Mouse (Mus musculus) G1E (cell line): ENCODE results near the gene Gm42674. TPM values are rescaled to one million over a fixed set of nuclear protein-coding genes. Genes with fewer than 3 reads are reported as not detected.

ENCODE experiments used
- ATAC-seq: 2 replicates; pipeline ENCODE4 v1.8.0; 2016; ENCODE audit warnings: mild to moderate bottlenecking; ENCODE audit not compliant: insufficient number of reproducible peaks, poor library complexity, low FRiP score, severe bottlenecking; ENCODE audit errors: extremely low read depth
- DNase-seq: peaks from one replicate; pipeline ENCODE4 v3.0.0; 2012; ENCODE audit warnings: low spot score
- H3K27me3 ChIP-seq: 2 replicates; pipeline ENCODE4 v1.6.1; 2012; ENCODE audit warnings: mild to moderate bottlenecking, low read length, inconsistent platforms; ENCODE audit not compliant: insufficient read depth
- H3K36me3 ChIP-seq: replicated peaks from 2 replicates; pipeline ENCODE3; 2012; ENCODE audit warnings: mild to moderate bottlenecking, inconsistent platforms
- H3K4me1 ChIP-seq: 2 replicates; pipeline ENCODE4 v1.6.1; 2012; ENCODE audit warnings: low read depth, low read length, inconsistent platforms, mixed read lengths; ENCODE audit not compliant: insufficient read depth
- H3K4me3 ChIP-seq: 2 replicates; pipeline ENCODE4 v1.5.1; 2012; ENCODE audit warnings: low read depth, mild to moderate bottlenecking, inconsistent platforms, low read length, moderate library complexity, mixed read lengths
- H3K9me3 ChIP-seq: replicated peaks from 2 replicates; pipeline ENCODE4 v1.6.1; 2012; ENCODE audit warnings: inconsistent platforms
- CTCF ChIP-seq: IDR thresholded peaks from 2 replicates; pipeline ENCODE4 v1.5.1; 2012; ENCODE audit warnings: low read depth, low read length, inconsistent platforms, mixed read lengths
- GATA1 ChIP-seq: IDR thresholded peaks from 2 replicates; pipeline ENCODE4 v1.6.1; 2012; ENCODE audit warnings: borderline replicate concordance, low read length, inconsistent platforms, mixed read lengths
- GATA2 ChIP-seq: IDR thresholded peaks from 2 replicates; pipeline ENCODE4 v1.6.1; 2012; ENCODE audit warnings: low read depth, low read length, inconsistent platforms, borderline replicate concordance
- POLR2AphosphoS5 ChIP-seq: IDR thresholded peaks from 2 replicates; pipeline ENCODE4 v1.6.1; 2012; ENCODE audit warnings: low read depth, low read length, inconsistent platforms; ENCODE audit not compliant: insufficient replicate concordance
- TAL1 ChIP-seq: conservative IDR thresholded peaks from 2 replicates; pipeline ENCODE4 v1.6.1; 2012; ENCODE audit warnings: low read depth, low read length, inconsistent platforms, mixed read lengths
- polyA plus RNA-seq: library from polyadenylated mRNA; stranded (reverse); fragments of >175 nt; gene quantifications from 2 replicates; pipeline ENCODE4 v1.2.3, GENCODE M21; 2012
- total RNA-seq, 2 experiments: library from RNA; stranded (forward) in 1 of 2; stranded (reverse) in 1 of 2; fragments of 200-1000 nt in 1 of 2; fragments of >200 nt in 1 of 2; fragmentation: Nextera tagmentation in 1 of 2; gene quantifications; 2 replicates each; pipeline ENCODE4 v1.2.3; 2014 to 2017

The Gm42674 gene
- total and polyA plus RNA-seq, 3 experiments, result not detected

DNA sequence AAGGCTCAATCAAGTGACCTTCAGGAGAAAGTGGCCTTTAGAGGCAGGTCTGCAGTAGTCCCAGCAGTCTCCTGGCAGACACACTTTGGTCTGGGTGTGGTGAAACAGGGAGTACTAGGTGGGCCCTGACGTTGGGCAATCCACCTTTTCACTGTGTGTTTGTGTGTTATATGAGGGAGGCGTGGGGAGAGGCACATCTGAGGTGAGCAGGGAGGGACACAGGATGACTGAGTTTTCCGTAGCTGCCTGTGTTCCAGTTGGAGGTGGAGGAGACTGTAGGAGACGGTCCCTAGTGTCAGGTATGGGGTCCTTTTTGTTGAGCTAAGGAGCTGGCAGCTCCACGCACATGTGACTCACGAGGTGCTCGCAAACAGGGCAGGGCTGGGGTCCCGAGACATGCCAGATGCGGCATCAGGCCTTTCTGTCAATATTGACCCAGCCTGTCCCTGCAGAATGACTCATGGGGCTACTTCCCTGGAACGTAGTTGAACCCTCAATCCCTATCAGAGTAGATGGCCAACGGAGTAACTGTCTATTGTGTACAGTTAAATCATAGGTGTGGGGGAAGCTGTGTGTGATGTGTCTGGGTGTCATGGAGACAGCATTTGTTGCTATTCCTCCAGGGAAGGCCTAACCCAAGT lies 13.0 kb downstream of the Gm42674 start:
- no peak for TF ChIP-seq POLR2AphosphoS5
- TF ChIP-seq TAL1, result no peak
- no peak for TF ChIP-seq GATA1
- TF ChIP-seq CTCF, result no peak
- TF ChIP-seq GATA2, result no peak
- H3K36me3 ChIP-seq, result no peaks in the 10 kb centered on the region
- H3K4me3 ChIP-seq, result no peak overlapping the region
- peaks cover 4% of the 10 kb centered on the region for H3K4me1 ChIP-seq
- DNase-seq (no peak), ATAC-seq (no peak)
- H3K27me3 ChIP-seq, result peaks cover 13% of the 10 kb centered on the region
- H3K9me3 ChIP-seq, result no peaks in the 10 kb centered on the region

DNA sequence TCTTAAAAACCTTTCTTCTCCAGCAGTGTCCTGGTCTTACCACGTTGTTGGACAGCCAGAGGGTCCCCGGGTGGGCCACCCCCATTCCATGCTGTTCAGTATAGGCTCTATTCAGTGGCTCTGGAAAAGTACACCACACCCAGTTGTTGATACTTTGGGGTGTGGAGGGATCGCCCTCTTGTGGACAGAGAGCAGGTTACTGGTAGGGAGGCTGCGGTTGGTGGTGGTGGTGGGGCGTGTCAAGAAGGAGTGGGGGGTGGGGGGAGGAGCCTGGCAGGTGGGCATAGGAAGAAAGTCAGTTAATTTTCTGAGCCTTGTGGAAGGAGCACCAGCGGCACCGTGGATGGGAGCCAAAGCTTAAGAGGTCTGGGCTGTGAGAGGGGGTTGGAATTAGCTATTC lies 13.7 kb downstream of the Gm42674 start:
- ATAC-seq (no peak), DNase-seq (peak; percentile 39)
- H3K36me3 ChIP-seq, result no peaks in the 10 kb centered on the region
- peaks cover 13% of the 10 kb centered on the region for H3K27me3 ChIP-seq
- H3K9me3 ChIP-seq, result no peaks in the 10 kb centered on the region
- no peak for TF ChIP-seq POLR2AphosphoS5
- no peak for TF ChIP-seq CTCF
- TF ChIP-seq TAL1, result no peak
- TF ChIP-seq GATA1, result no peak
- TF ChIP-seq GATA2, result no peak
- H3K4me3 ChIP-seq, result no peak overlapping the region
- peaks cover 4% of the 10 kb centered on the region for H3K4me1 ChIP-seq

DNA sequence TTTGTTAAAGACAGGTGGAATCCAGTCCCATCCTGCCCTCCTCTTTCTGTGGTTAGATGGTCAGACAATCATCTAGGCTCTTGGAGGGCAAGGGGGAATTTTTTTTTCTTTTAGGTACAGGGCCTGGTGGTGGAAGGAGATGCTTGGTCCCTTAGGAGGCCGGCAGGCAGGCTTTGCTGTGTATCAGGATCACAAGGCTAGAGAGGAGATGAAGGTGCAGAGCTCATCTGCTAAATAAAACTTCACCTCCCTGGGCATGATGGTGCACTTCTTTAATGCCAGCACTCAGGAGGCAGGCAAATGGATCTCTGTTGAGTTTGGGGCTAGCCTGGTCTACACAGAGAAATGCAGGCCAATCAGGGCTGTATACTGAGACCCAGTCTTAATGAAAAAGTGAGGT lies 14.2 kb downstream of the Gm42674 start:
- Histone ChIP-seq H3K9me3 (no peaks in the 10 kb centered on the region), H3K4me3 (no peak overlapping the region), H3K36me3 (no peaks in the 10 kb centered on the region), H3K27me3 (peaks cover 13% of the 10 kb centered on the region), H3K4me1 (peaks cover 4% of the 10 kb centered on the region)
- TF ChIP-seq GATA1 (no peak), TAL1 (no peak), POLR2AphosphoS5 (no peak), GATA2 (no peak), CTCF (no peak)
- no peak for ATAC-seq
- no peak for DNase-seq

DNA sequence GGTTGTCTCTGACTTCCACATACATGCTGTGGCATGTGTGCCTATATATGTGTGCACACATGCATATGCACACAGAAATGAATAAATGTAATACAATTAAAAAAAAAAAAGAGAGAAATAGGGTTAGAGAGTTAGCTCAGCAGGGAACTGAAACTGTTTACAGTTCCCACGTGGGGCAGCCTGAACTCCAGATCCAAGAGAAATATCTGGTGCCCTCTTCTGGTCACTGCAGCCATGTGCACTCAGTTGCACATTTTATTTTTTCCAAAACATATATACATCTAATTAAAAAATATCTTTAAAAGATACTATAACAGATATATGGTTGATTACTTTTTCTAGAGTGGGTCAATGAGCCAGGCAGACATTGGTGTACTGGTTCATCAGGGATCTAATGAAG lies 15.9 kb downstream of the Gm42674 start:
- no peak for TF ChIP-seq GATA2
- no peak for TF ChIP-seq TAL1
- TF ChIP-seq GATA1, result no peak
- TF ChIP-seq POLR2AphosphoS5, result no peak
- TF ChIP-seq CTCF, result no peak
- ATAC-seq, result no peak
- peaks cover 13% of the 10 kb centered on the region for H3K27me3 ChIP-seq

GRCm38 (mm10) chr3:90621552-90621951 lies 19.8 kb downstream of the Gm42674 start:
- TF ChIP-seq GATA2 (no peak), CTCF (no peak), GATA1 (no peak), POLR2AphosphoS5 (no peak), TAL1 (no peak)
- H3K4me3 ChIP-seq, result no peak overlapping the region
- ATAC-seq, result no peak
- no peaks in the 10 kb centered on the region for H3K4me1 ChIP-seq
- no peaks in the 10 kb centered on the region; the same call in 1 of the 2 replicates for H3K27me3 ChIP-seq
- H3K9me3 ChIP-seq, result no peaks in the 10 kb centered on the region
- H3K36me3 ChIP-seq, result no peaks in the 10 kb centered on the region
- no peak for DNase-seq

More for the DNA sequence above, 15.9 kb downstream of the Gm42674 start:
- Histone ChIP-seq H3K36me3 (no peaks in the 10 kb centered on the region), H3K4me1 (peaks cover 4% of the 10 kb centered on the region), H3K9me3 (no peaks in the 10 kb centered on the region), H3K4me3 (no peak overlapping the region)
- no peak for DNase-seq

GRCm38 (mm10) chr3:90623435-90624071 lies 21.8 kb downstream of the Gm42674 start:
- Histone ChIP-seq H3K4me3 (no peak overlapping the region), H3K36me3 (no peaks in the 10 kb centered on the region), H3K27me3 (peaks cover 3% of the 10 kb centered on the region; the same call in 1 of the 2 replicates), H3K9me3 (no peaks in the 10 kb centered on the region), H3K4me1 (no peaks in the 10 kb centered on the region)
- DNase-seq (no peak), ATAC-seq (no peak)
- no peak for TF ChIP-seq GATA1
- TF ChIP-seq GATA2, result no peak
- no peak for TF ChIP-seq CTCF
